Mouse (Mus musculus) hematopoietic stem cell, adult 5-6 weeks (primary cell): Measurements from ENCODE around the gene Mrpl16. TPM values are rescaled to one million over a fixed set of nuclear protein-coding genes. Genes with fewer than 3 reads are reported as not detected.
A peak's percentile ranks its signal among the peaks of the same experiment; 100 is the strongest.

Experiments
- ATAC-seq, 2 experiments: fragments of 125-278 bp in 1 of 2; replicated peaks in 1 of 2; 2 replicates each; pipeline ENCODE4 v1.8.0; 2016 to 2017; ENCODE audit warnings: inconsistent platforms in 2 of 2, mild to moderate bottlenecking in 2 of 2, moderate number of reproducible peaks in 2 of 2, low read depth in 1 of 2, moderate TSS enrichment in 1 of 2; ENCODE audit not compliant: low FRiP score in 2 of 2, poor library complexity in 2 of 2, severe bottlenecking in 2 of 2, insufficient read depth in 1 of 2, low TSS enrichment in 1 of 2
- total RNA-seq: library from RNA; stranded (forward); fragments of 172-1452, 232-1000 nt; gene quantifications from 2 replicates; pipeline ENCODE4 v1.2.3, GENCODE M21; 2017

Gene Mrpl16
- total RNA-seq, 1 experiment from 2014 or later: 76.5 TPM

- no peak for ATAC-seq
Measured at GRCm38 (mm10) chr19:11793741-11794359, 23.7 kb downstream of the Mrpl16 start.

DNA sequence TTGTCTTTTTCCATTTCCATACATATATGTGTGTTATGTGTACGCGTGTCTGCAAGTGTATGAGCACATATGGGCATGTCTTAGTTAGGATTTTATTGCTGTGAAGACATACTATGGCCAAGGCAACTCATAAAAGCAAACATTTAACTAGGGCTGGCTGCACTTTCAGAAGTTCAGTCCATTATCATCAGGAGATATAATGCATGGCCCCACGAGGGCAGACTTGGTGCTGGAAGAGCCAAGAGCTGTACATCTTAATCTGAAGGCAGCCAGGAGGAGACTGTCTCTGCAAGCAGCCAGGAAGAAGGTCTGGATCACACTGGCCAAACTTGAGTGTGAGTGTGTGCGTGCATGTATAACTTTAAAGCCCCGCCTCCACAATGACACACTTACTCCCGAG is 24.3 kb downstream of the Mrpl16 start:
- no peak for ATAC-seq

GRCm38 (mm10) chr19:11800531-11801315 is 30.5 kb downstream of the Mrpl16 start:
- peak; percentile 84 to 92 for ATAC-seq

DNA sequence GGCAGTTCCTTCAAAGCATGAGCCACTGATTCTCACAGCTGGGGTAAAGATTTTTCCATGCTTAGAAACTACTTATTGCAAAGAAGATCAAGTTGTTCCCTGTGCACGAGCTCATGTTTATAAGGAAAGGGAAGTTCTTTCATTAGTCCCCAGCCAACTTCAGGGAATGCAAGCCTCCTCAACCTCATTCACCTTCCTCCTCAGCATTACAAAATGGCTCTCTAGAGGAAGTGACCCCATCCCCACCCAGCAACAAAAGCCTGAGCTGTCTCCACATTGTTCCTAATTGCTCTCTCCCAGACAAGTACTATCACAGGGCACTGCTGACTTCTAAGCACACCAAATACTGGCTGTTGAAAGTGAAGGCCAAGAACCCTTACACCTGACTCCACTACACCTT is 34.2 kb downstream of the Mrpl16 start:
- no peak for ATAC-seq

- ATAC-seq: peak; percentile 68 to 80
Measured at GRCm38 (mm10) chr19:11807251-11807650, 37.1 kb downstream of the Mrpl16 start.

DNA sequence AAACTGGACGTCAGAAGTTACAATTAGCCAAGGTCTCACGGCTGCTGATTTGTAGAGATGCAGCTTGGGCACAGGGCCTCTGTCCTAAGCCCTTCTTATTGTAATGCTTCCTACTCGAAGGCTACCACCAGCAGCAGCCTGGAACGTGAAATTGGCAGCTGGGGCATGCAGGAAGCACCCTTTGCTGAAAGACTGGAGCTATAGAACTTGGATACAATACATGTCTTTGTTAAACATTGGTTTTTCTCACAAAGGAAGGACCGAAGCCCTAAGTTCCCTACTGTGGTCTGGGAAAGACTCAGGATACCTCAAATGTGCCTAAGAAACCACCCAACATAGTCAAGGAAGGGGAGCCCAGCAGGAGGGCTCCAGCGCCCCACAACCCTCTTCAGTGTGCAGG is 37.6 kb downstream of the Mrpl16 start:
- ATAC-seq: no peak

- no peak for ATAC-seq
Measured at GRCm38 (mm10) chr19:11808452-11808851, 38.3 kb downstream of the Mrpl16 start.

- no peak for ATAC-seq
Measured at GRCm38 (mm10) chr19:11810003-11810758, 40.0 kb downstream of the Mrpl16 start.

DNA sequence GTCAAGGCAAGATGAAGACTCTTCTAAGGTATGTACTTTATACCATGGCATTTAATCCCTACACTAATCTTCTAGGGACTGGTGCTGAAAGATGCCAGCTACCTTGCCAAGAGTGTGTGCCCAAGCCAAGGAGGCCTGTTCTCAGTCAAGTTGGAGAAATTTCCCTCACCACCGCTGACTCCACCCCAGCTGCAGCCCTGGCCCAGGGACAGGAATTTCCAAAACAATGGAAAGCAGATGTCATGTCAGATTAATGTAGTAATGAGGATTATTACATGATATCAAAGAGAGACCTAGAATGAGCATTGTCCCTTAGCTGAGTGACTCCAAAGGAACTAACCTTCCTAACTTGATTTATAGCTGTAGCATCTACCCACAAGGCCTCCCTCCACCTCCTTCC is 40.7 kb downstream of the Mrpl16 start:
- peak; percentile 9 to 23; a peak in 1 of 4 replicates for ATAC-seq

DNA sequence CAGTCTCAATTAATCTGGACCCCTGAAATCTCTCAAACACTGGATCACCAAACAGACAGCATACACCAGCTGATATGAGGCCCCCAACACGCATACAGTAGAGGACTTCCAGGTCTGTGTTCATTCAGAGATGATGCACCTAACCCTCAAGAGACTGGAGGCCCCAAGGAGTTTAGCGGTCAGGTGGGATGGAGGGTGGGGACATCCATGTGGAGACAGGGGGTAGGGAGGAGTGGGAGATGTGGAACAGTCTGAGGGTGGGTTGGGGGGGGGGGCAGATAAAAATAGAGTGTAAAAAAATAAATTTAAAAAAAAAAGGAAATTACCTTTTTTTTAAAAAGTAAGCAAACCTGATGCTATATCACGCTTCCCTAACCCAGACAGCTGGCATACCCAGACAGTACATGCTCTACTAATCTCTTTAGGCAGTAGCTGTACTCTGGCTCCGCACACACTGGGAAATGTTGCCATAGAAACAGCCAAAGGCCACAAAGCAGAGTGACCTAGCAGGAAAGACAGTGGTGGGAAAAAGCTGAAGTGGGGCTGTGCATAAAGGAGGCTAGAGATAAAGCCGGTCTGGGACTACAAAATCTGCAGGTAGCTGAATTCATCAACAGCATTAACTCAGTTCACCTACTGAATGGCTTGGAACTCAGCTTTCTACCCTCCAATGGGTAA is 41.6 kb downstream of the Mrpl16 start:
- ATAC-seq: peak; percentile 42 to 54; a peak in 3 of 4 replicates

GRCm38 (mm10) chr19:11813136-11813535 is 42.9 kb downstream of the Mrpl16 start:
- no peak for ATAC-seq

DNA sequence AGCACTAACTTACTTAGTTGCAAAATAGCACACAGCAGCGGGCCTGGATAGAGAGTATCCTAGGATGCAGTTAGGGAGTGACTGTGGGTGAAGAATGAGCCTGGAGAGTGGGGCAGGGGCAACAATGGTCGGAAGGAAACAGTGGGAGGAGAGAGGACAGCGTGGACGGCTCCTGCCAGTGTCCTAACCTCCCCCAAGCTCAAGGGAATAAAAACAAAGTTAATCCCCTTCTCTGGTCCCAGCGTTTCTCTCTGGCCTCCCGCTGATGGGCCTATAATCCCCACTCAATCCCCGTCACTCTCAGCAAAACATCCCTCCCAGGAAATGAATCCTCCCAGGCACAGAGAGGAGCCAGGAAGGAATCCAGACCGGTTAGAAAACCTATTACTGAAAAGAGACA is 43.5 kb downstream of the Mrpl16 start:
- ATAC-seq: no peak

- no peak for ATAC-seq
Measured at GRCm38 (mm10) chr19:11814742-11815333, 44.6 kb downstream of the Mrpl16 start.

DNA sequence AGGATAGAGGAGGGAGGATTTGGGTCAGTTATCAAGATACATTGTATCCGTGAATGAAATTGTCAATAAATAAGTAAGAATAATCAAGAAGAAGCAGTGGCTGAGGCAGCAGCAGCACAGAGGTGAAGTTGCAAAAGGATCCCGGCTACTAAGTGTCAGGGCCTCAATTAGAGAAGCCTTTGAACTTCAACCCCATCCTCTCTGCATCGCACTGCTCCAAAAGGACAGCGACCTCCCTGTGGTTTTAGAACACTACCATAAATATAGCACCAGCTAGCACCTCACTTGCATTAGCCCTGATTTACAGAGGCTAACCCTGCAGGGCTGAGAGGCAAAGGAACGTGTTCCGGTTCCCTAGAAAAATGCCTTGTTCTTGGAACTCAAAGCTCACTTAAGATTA is 46.5 kb downstream of the Mrpl16 start:
- ATAC-seq: no peak

DNA sequence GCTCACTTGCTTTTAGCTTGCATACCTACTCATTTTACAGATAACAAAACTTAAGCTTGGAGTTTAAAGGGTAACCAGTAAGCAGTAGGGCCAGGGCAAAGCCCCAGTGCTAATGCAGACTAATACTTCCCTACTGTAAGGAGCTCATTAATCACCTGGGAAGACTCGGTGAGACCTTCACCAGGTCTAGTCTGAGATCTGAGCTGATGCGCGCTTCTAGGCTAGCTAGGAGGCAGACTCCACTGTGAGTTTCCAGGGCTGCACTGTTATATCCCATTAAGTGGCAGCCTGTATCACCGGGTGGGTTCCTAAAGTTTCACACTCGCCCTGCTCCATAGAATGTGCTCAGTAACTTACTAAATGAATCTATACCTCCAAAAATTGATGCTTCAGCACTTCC is 47.4 kb downstream of the Mrpl16 start:
- peak in 1 of 2 experiments; percentile 2; a peak in 1 of 4 replicates for ATAC-seq

GRCm38 (mm10) chr19:11818199-11819142 is 48.3 kb downstream of the Mrpl16 start:
- ATAC-seq: peak; percentile 35 to 44; a peak in 2 of 4 replicates
